ENCODE assay signal across 9 mouse cellular contexts in the genomic region with DNA sequence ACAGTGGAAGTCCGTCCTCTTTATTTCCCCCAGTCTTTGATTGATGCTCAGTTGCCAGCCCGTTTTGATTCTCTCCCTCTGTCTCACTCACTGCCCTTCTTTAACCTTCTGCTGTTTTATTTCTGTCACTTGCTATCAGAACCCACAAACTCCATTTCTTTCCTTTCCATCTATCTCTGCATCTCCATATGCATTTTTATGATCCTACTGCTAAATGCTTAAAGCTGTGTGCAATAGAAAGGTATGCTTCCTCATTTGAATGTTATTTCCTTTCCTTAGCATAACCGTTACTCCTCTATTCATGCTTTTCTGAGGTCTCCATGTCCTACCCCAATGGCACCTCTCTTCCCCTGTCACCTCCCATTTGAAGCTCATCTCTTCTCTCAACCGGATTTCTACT. TPM values are rescaled to one million over a fixed set of nuclear protein-coding genes. Genes with fewer than 3 reads are reported as not detected.
A peak's percentile ranks its signal among the peaks of the same experiment; 100 is the strongest.
DNase-seq lines count a peak whose midpoint lies in the region; ATAC-seq and TF ChIP-seq lines count a peak whose summit lies in the region.
"Had no signal": no experiment of that assay in that cellular context is flagged by ENCODE, and none has a peak within 500 bp of the region (broad histone marks: within the 10 kb centered on the region; RNA-seq: fewer than 3 reads in every experiment).

No protein-coding gene starts in this region.

- no peaks in the 10 kb centered on the region for H3K36me3 ChIP-seq in heart, embryonic 15.5 days
- H3K36me3 ChIP-seq in hindbrain, embryonic 10.5 days: no peaks in the 10 kb centered on the region
- H3K36me3 ChIP-seq in liver, postnatal 0 days (replicated peaks; ENCODE audit: insufficient read depth, low read length): no peaks in the 10 kb centered on the region

- H3K9me3 ChIP-seq in heart, embryonic 15.5 days (replicated peaks): no peaks in the 10 kb centered on the region
- no peaks in the 10 kb centered on the region for H3K9me3 ChIP-seq in hindbrain, embryonic 10.5 days
- H3K9me3 ChIP-seq in liver, postnatal 0 days (ENCODE audit: low read length): no peaks in the 10 kb centered on the region

- no peak for TF ChIP-seq CTCF in brain, embryonic 14.5 days (IDR thresholded peaks at IDR 0.05; ENCODE audit: borderline replicate concordance, extremely low read depth, insufficient read depth, insufficient read length)
- no peak for TF ChIP-seq CTCF in liver, postnatal 0 days (IDR thresholded peaks at IDR 0.05; ENCODE audit: low read depth)

- H3K4me3 ChIP-seq in heart, embryonic 15.5 days: no peak overlapping the region
- 0 out of 2 replicates have a peak overlapping the region, but pooled peaks have one; percentile 97 for H3K4me3 ChIP-seq in hindbrain, embryonic 10.5 days
- H3K4me3 ChIP-seq in liver, postnatal 0 days (ENCODE audit: low read depth, low read length): no peak overlapping the region

- no peak overlapping the region for H3K4me2 ChIP-seq in heart, embryonic 15.5 days
- peak overlapping the region; percentile 96 for H3K4me2 ChIP-seq in liver, postnatal 0 days (ENCODE audit: low read depth, low read length)

- H3K9ac ChIP-seq in heart, embryonic 15.5 days: no peak overlapping the region
- no peak overlapping the region for H3K9ac ChIP-seq in liver, postnatal 0 days (replicated peaks)

- WGBS in heart, embryonic 15.5 days: 60% methylated on average over 4 of the region's 4 CpGs
- 34% methylated on average over 4 of the region's 4 CpGs for WGBS in hindbrain, embryonic 10.5 days
- 45% methylated on average over 4 of the region's 4 CpGs for WGBS in liver, postnatal 0 days (ENCODE audit: insufficient replicate concordance)

- TF ChIP-seq POLR2A in brain, embryonic 14.5 days (IDR thresholded peaks at IDR 0.05; ENCODE audit: borderline replicate concordance, extremely low read depth, insufficient read depth, insufficient read length, poor library complexity, severe bottlenecking): no peak

- no peak for TF ChIP-seq EP300 in liver, postnatal 0 days (IDR thresholded peaks at IDR 0.05; ENCODE audit: low read depth)

- peaks cover 21% of the 10 kb centered on the region for H3K4me1 ChIP-seq in heart, embryonic 15.5 days (replicated peaks)
- H3K4me1 ChIP-seq in hindbrain, embryonic 10.5 days (replicated peaks): peaks cover 39% of the 10 kb centered on the region
- peaks cover 9% of the 10 kb centered on the region for H3K4me1 ChIP-seq in liver, postnatal 0 days (ENCODE audit: insufficient read depth)

- no peak for ATAC-seq in heart, embryonic 15.5 days (replicated peaks; ENCODE audit: insufficient number of reproducible peaks, insufficient read depth, low FRiP score, low read depth)
- no peak for ATAC-seq in liver, postnatal 0 days

- no peak for DNase-seq in heart, postnatal 4 days
- DNase-seq in brain, embryonic 14.5 days (ENCODE audit: low read depth): peak; percentile 22
- DNase-seq in hindbrain, embryonic 10.5 days (ENCODE audit: low spot score): no peak
- no peak for DNase-seq in liver, postnatal 0 days
- DNase-seq in frontal cortex, postnatal 10 days (ENCODE audit: low spot score in 2 of 2): no peak
- DNase-seq in adrenal gland, adult 8-10 months: no peak
- no peak for DNase-seq in kidney, postnatal 4 days
- DNase-seq: thymus, postnatal 36 days had no signal

- peak overlapping the region; percentile 97 for H3K27ac ChIP-seq in heart, embryonic 15.5 days
- peak overlapping the region; percentile 97 for H3K27ac ChIP-seq in hindbrain, embryonic 10.5 days
- H3K27ac ChIP-seq in liver, postnatal 0 days (ENCODE audit: low read depth): peak overlapping the region; percentile 93

- H3K27me3 ChIP-seq in heart, embryonic 15.5 days: no peaks in the 10 kb centered on the region
- no peaks in the 10 kb centered on the region for H3K27me3 ChIP-seq in hindbrain, embryonic 10.5 days (ENCODE audit: insufficient read depth, poor library complexity, severe bottlenecking)
- H3K27me3 ChIP-seq in liver, postnatal 0 days (ENCODE audit: insufficient read depth, low read length): no peaks in the 10 kb centered on the region

RNA-seq across cellular contexts. Expression of a gene that starts 0.6 kb away (rescaled TPM):
- 96.8 and 100 TPM in 2 replicates for polyA plus RNA-seq in heart, embryonic 15.5 days (2015; fragmentation: Nextera tagmentation; extraction: Ambion mirVana)
- total RNA-seq in heart, postnatal 4 days (2021): 10 to 100 TPM; 56.3 to 62.0 TPM
- 133 and 154 TPM in 2 replicates for polyA plus RNA-seq in brain, embryonic 14.5 days (2012; rRNA removed)
- 135 and 137 TPM in 2 replicates for polyA plus RNA-seq in hindbrain, embryonic 10.5 days (2016; fragmentation: Nextera tagmentation; extraction: Ambion mirVana)
- 18.8 and 21.6 TPM in 2 replicates for polyA plus RNA-seq in liver, postnatal 0 days (2015; fragmentation: Nextera tagmentation; extraction: Ambion mirVana)
- total RNA-seq in adrenal gland, adult 8-10 months (2022): 10 to 100 TPM; 21.7 to 45.1 (median 30.5) TPM
